Mouse (Mus musculus): ENCODE data around the gene Aldh3a2. TPM values are rescaled to one million over a fixed set of nuclear protein-coding genes. Genes with fewer than 3 reads are reported as not detected.

Gene Aldh3a2
- polyA plus RNA-seq, 1 experiment from 2014 or later, result 52.2 TPM

- no peaks in the 10 kb centered on the region for H3K9me3 ChIP-seq (replicated peaks; ENCODE audit: control insufficient read depth, low read length)
- no peak for ATAC-seq (ENCODE audit: insufficient read depth, low FRiP score)
- H3K36me3 ChIP-seq (ENCODE audit: control insufficient read depth, insufficient read depth, low read length), result peaks cover 19% of the 10 kb centered on the region
- H3K27me3 ChIP-seq (ENCODE audit: control insufficient read depth, insufficient read depth, low read length), result no peaks in the 10 kb centered on the region
- peaks cover 6% of the 10 kb centered on the region; the same call in 1 of the 2 replicates for H3K4me1 ChIP-seq (ENCODE audit: control insufficient read depth, insufficient read depth, low read length)
- no peak overlapping the region for H3K4me3 ChIP-seq (replicated peaks; ENCODE audit: low read length)
- H3K4me2 ChIP-seq (ENCODE audit: low read depth, low read length), result no peak overlapping the region
- H3K27ac ChIP-seq (ENCODE audit: low read length), result no peak overlapping the region
- no peak overlapping the region for H3K9ac ChIP-seq (ENCODE audit: low read length)
- 94% methylated on average over 14 of the region's 14 CpGs for WGBS
Observed at GRCm38 (mm10) chr11:61262516-61262915, 4.7 kb downstream of the Aldh3a2 start.

- H3K4me3 ChIP-seq (replicated peaks; ENCODE audit: low read length), result no peak overlapping the region
- no peaks in the 10 kb centered on the region for H3K27me3 ChIP-seq (ENCODE audit: control insufficient read depth, insufficient read depth, low read length)
- H3K27ac ChIP-seq (ENCODE audit: low read length), result no peak overlapping the region
- H3K4me2 ChIP-seq (ENCODE audit: low read depth, low read length), result no peak overlapping the region
- no peaks in the 10 kb centered on the region for H3K9me3 ChIP-seq (replicated peaks; ENCODE audit: control insufficient read depth, low read length)
- peaks cover 35% of the 10 kb centered on the region for H3K36me3 ChIP-seq (ENCODE audit: control insufficient read depth, insufficient read depth, low read length)
- no peak for ATAC-seq (ENCODE audit: insufficient read depth, low FRiP score)
- H3K4me1 ChIP-seq (ENCODE audit: control insufficient read depth, insufficient read depth, low read length), result no peaks in the 10 kb centered on the region
- H3K9ac ChIP-seq (ENCODE audit: low read length), result no peak overlapping the region
- WGBS, result 93% methylated on average over 6 of the region's 6 CpGs
Observed at GRCm38 (mm10) chr11:61259106-61259505, 8.2 kb downstream of the Aldh3a2 start.

- no peak overlapping the region for H3K4me3 ChIP-seq (replicated peaks; ENCODE audit: low read length)
- ATAC-seq (ENCODE audit: insufficient read depth, low FRiP score), result no peak
- H3K36me3 ChIP-seq (ENCODE audit: control insufficient read depth, insufficient read depth, low read length), result peaks cover 31% of the 10 kb centered on the region
- no peak overlapping the region for H3K4me2 ChIP-seq (ENCODE audit: low read depth, low read length)
- H3K27me3 ChIP-seq (ENCODE audit: control insufficient read depth, insufficient read depth, low read length), result no peaks in the 10 kb centered on the region
- H3K4me1 ChIP-seq (ENCODE audit: control insufficient read depth, insufficient read depth, low read length), result no peaks in the 10 kb centered on the region
- no peak overlapping the region for H3K9ac ChIP-seq (ENCODE audit: low read length)
- WGBS, result 98% methylated on average over 12 of the region's 12 CpGs
- H3K27ac ChIP-seq (ENCODE audit: low read length), result no peak overlapping the region
- no peaks in the 10 kb centered on the region for H3K9me3 ChIP-seq (replicated peaks; ENCODE audit: control insufficient read depth, low read length)
Observed at GRCm38 (mm10) chr11:61252807-61253206, 14.5 kb downstream of the Aldh3a2 start.

GRCm38 (mm10) chr11:61251741-61252140 lies 15.5 kb downstream of the Aldh3a2 start:
- peaks cover 31% of the 10 kb centered on the region for H3K36me3 ChIP-seq (ENCODE audit: control insufficient read depth, insufficient read depth, low read length)
- 84% methylated on average over 10 of the region's 10 CpGs for WGBS

GRCm38 (mm10) chr11:61244406-61244805 lies 22.9 kb downstream of the Aldh3a2 start:
- 88% methylated on average over 7 of the region's 7 CpGs for WGBS
- no peak overlapping the region for H3K9ac ChIP-seq (ENCODE audit: low read length)
- no peaks in the 10 kb centered on the region for H3K9me3 ChIP-seq (replicated peaks; ENCODE audit: control insufficient read depth, low read length)
- H3K27ac ChIP-seq (ENCODE audit: low read length), result no peak overlapping the region
- no peak overlapping the region for H3K4me3 ChIP-seq (replicated peaks; ENCODE audit: low read length)
- no peak for ATAC-seq (ENCODE audit: insufficient read depth, low FRiP score)
- no peak overlapping the region for H3K4me2 ChIP-seq (ENCODE audit: low read depth, low read length)
- H3K36me3 ChIP-seq (ENCODE audit: control insufficient read depth, insufficient read depth, low read length), result no peaks in the 10 kb centered on the region
- no peaks in the 10 kb centered on the region for H3K27me3 ChIP-seq (ENCODE audit: control insufficient read depth, insufficient read depth, low read length)
- no peaks in the 10 kb centered on the region for H3K4me1 ChIP-seq (ENCODE audit: control insufficient read depth, insufficient read depth, low read length)

More at GRCm38 (mm10) chr11:61251741-61252140, 15.5 kb downstream of the Aldh3a2 start:
- Histone ChIP-seq H3K27me3 (ENCODE audit: control insufficient read depth, insufficient read depth, low read length) (no peaks in the 10 kb centered on the region), H3K9me3 (replicated peaks; ENCODE audit: control insufficient read depth, low read length) (no peaks in the 10 kb centered on the region), H3K9ac (ENCODE audit: low read length) (no peak overlapping the region), H3K4me3 (replicated peaks; ENCODE audit: low read length) (no peak overlapping the region), H3K4me2 (ENCODE audit: low read depth, low read length) (no peak overlapping the region), H3K27ac (ENCODE audit: low read length) (no peak overlapping the region), H3K4me1 (ENCODE audit: control insufficient read depth, insufficient read depth, low read length) (no peaks in the 10 kb centered on the region)
- no peak for ATAC-seq (ENCODE audit: insufficient read depth, low FRiP score)

GRCm38 (mm10) chr11:61236015-61236414 lies 31.2 kb downstream of the Aldh3a2 start:
- Histone ChIP-seq H3K27me3 (ENCODE audit: control insufficient read depth, insufficient read depth, low read length) (0 out of 2 replicates have a peak, but pooled peaks cover 2% of the 10 kb centered on the region), H3K9ac (ENCODE audit: low read length) (no peak overlapping the region), H3K9me3 (replicated peaks; ENCODE audit: control insufficient read depth, low read length) (no peaks in the 10 kb centered on the region), H3K36me3 (ENCODE audit: control insufficient read depth, insufficient read depth, low read length) (no peaks in the 10 kb centered on the region), H3K4me2 (ENCODE audit: low read depth, low read length) (no peak overlapping the region), H3K4me1 (ENCODE audit: control insufficient read depth, insufficient read depth, low read length) (0 out of 2 replicates have a peak, but pooled peaks cover 3% of the 10 kb centered on the region), H3K4me3 (replicated peaks; ENCODE audit: low read length) (no peak overlapping the region), H3K27ac (ENCODE audit: low read length) (no peak overlapping the region)
- ATAC-seq (ENCODE audit: insufficient read depth, low FRiP score), result peak; percentile 73; the same call in 1 of the 2 replicates
- WGBS, result 73% methylated on average over 3 of the region's 3 CpGs

GRCm38 (mm10) chr11:61234174-61234573 lies 33.1 kb downstream of the Aldh3a2 start:
- 0 out of 2 replicates have a peak, but pooled peaks cover 2% of the 10 kb centered on the region for H3K27me3 ChIP-seq (ENCODE audit: control insufficient read depth, insufficient read depth, low read length)
- no peak overlapping the region for H3K4me3 ChIP-seq (replicated peaks; ENCODE audit: low read length)
- 17% methylated on average over 5 of the region's 5 CpGs for WGBS
- 0 out of 2 replicates have a peak, but pooled peaks cover 3% of the 10 kb centered on the region for H3K4me1 ChIP-seq (ENCODE audit: control insufficient read depth, insufficient read depth, low read length)
- H3K27ac ChIP-seq (ENCODE audit: low read length), result no peak overlapping the region
- H3K4me2 ChIP-seq (ENCODE audit: low read depth, low read length), result no peak overlapping the region
- no peaks in the 10 kb centered on the region for H3K9me3 ChIP-seq (replicated peaks; ENCODE audit: control insufficient read depth, low read length)
- H3K36me3 ChIP-seq (ENCODE audit: control insufficient read depth, insufficient read depth, low read length), result no peaks in the 10 kb centered on the region
- no peak overlapping the region for H3K9ac ChIP-seq (ENCODE audit: low read length)
- no peak for ATAC-seq (ENCODE audit: insufficient read depth, low FRiP score)

GRCm38 (mm10) chr11:61231329-61231728 lies 35.9 kb downstream of the Aldh3a2 start:
- H3K4me2 ChIP-seq (ENCODE audit: low read depth, low read length), result peak overlapping the region; percentile 35; the same call in 1 of the 2 replicates
- no peaks in the 10 kb centered on the region for H3K36me3 ChIP-seq (ENCODE audit: control insufficient read depth, insufficient read depth, low read length)
- no peak overlapping the region for H3K27ac ChIP-seq (ENCODE audit: low read length)
- ATAC-seq (ENCODE audit: insufficient read depth, low FRiP score), result peak; percentile 63; the same call in 1 of the 2 replicates
- 0 out of 2 replicates have a peak, but pooled peaks cover 3% of the 10 kb centered on the region for H3K4me1 ChIP-seq (ENCODE audit: control insufficient read depth, insufficient read depth, low read length)
- no peaks in the 10 kb centered on the region for H3K9me3 ChIP-seq (replicated peaks; ENCODE audit: control insufficient read depth, low read length)
- H3K4me3 ChIP-seq (replicated peaks; ENCODE audit: low read length), result no peak overlapping the region
- H3K27me3 ChIP-seq (ENCODE audit: control insufficient read depth, insufficient read depth, low read length), result 0 out of 2 replicates have a peak, but pooled peaks cover 2% of the 10 kb centered on the region
- peak overlapping the region; percentile 18; the same call in 1 of the 2 replicates for H3K9ac ChIP-seq (ENCODE audit: low read length)
- WGBS, result 6% methylated on average over 9 of the region's 9 CpGs

GRCm38 (mm10) chr11:61228406-61228805 lies 38.9 kb downstream of the Aldh3a2 start:
- H3K9ac ChIP-seq (ENCODE audit: low read length), result no peak overlapping the region

More at GRCm38 (mm10) chr11:61228406-61228805, 38.9 kb downstream of the Aldh3a2 start:
- H3K27ac ChIP-seq (ENCODE audit: low read length), result no peak overlapping the region
- H3K27me3 ChIP-seq (ENCODE audit: control insufficient read depth, insufficient read depth, low read length), result 0 out of 2 replicates have a peak, but pooled peaks cover 2% of the 10 kb centered on the region
- H3K9me3 ChIP-seq (replicated peaks; ENCODE audit: control insufficient read depth, low read length), result no peaks in the 10 kb centered on the region
- no peak overlapping the region for H3K4me2 ChIP-seq (ENCODE audit: low read depth, low read length)
- WGBS, result 66% methylated on average over 3 of the region's 3 CpGs
- H3K4me1 ChIP-seq (ENCODE audit: control insufficient read depth, insufficient read depth, low read length), result peaks cover 11% of the 10 kb centered on the region
- no peak for ATAC-seq (ENCODE audit: insufficient read depth, low FRiP score)
- no peaks in the 10 kb centered on the region for H3K36me3 ChIP-seq (ENCODE audit: control insufficient read depth, insufficient read depth, low read length)
- H3K4me3 ChIP-seq (replicated peaks; ENCODE audit: low read length), result no peak overlapping the region
